Mouse (Mus musculus) frontal cortex, postnatal 14 days (tissue): Measurements from ENCODE around the gene Smoc1.

Experiments used
- DNase-seq, 2 experiments: peaks; one replicate each; pipeline ENCODE4 v3.0.0; 2022; ENCODE audit warnings: low spot score in 2 of 2

Smoc1 gene

DNA sequence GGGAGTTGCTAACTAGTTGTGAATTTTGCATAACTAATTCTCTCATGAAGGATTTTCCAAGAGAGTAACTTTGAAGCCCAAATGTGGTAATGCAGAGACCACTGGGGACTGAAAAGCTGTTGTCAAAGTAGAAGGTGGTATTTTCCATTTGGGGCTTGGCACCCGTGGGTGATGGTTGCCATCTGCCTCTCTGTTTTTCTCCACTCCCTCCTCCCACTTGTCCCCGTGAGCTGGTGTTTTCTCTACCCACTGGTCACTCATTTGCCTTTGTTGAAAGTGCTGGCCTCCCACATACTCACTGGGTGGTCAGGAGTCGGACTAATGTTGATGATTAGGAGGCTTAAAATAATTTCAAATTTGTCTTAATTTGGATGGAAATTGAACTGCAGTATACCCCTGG, 104.1 kb downstream of the Smoc1 start:
- DNase-seq, result no peak

DNA sequence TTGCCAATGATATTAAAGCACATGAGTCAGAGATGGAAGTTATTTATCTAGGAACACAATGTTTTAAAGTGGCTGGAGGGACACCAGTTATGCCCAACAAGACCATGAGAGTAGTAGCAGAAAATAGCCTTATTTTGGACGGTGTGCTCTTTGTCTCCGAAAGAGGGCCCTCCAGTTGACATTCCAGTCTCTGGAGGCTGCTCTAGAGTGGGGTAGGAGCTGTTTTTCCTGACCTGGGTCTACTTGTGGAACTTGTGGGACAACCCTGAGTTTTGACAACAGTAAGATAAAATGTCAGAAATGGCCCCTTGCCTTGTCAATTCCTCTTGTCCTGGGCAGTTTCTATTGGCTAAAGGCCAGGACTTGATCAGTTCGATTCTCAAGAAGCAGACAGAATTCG, 104.5 kb downstream of the Smoc1 start:
- DNase-seq, result no peak

DNA sequence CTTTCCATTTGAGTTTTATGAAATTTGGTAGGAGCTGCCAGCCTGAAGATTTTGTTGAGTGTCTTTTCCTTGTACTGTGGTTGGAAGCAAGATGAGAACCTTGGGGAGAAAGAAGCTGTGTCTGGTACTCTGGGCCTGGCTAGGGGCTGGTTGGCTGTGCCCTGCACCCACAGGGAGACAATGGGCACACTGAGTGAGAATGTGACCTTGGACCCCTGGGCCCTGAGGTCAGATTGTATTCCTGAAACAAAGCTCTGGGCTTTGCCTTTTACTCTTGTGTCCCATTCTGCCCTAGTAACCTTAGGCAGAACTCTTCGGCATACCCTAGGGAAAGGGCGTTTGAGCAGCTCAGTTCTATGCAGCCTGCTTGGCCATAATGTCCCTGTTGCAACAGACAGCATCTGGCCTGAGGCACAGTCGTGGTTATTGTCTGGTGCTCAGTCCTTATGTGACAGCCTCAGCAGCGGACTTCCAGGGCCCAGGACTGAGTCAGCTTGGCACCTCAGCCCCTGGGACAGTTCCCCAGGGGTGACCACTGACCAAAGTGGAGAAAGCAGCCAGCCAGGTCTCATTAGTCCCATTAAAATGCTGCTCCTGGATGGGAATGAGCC, 106.6 kb downstream of the Smoc1 start:
- DNase-seq, result no peak

DNA sequence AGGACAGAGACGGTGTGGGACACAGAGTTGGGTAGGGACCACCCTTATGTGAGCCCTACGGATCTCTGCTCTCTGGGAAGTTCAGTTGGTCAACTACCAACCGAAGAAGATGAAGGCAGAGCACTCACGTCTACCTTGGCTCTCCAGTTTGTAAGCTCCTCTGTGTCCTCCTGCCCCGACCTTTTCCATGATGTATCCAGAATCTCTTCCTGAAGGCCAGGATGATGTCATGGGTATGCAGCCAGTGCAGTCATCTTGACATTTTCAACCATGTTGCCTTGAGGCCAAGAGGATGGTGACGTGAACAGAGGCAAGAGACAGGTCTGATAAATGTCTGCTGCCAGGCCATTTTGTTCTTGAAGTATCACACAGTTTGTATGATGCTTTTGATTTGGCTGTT, 111.6 kb downstream of the Smoc1 start:
- DNase-seq, result no peak

DNA sequence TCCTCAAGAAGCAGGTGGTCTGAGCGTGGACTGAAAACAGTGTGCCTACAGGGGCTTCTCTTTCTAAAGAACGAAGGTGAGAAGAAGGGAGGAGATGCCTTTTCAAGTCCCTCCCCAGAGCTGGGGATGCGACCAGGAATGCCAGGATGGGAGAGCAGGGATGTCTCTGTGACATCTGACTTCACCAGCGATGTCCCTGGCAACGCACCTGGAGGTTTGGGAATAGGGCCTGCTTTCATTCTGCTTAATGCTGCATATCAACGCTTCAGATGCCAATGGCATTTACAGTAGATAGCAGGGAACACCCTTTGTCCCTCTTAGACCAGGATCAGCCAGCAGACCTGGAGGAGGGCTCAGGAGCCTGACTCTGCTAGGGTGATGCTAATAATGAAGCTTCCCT, 112.9 kb downstream of the Smoc1 start:
- no peak for DNase-seq

DNA sequence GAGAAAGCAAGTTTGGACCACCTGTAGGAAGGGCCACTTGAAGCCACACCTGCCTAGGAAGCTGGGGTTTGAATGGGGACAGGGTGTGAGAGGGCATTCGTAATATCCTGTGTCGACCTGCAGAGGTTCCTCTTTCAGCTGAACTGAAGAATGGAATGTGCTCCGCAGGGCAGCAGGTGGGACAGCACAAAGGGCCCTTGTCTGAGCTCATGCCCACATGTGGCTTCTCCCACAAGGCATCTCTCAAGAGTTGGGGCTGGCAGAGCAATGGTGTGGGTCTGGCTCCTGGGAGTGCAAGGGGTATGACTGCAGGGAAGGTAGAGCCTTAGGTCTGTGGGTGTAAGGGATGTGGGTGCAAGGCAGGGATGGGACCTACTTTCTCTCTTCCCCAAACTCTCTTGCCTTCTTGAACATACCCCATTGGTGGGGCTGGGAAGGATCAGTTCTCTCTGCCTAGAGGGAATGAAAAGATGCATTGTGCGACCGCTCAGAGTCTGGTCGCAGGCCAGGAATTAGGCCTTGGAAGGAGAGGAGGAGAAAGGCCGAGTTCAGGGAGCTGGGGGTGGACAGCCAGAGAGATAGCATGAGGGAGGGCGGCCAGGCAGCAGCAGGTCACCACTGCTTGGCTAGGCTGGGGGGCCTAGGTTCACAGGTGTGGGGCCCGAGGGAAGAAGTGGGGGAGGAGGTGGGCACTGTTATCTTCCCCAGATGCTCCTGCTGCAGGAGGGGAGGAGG, 114.2 kb downstream of the Smoc1 start:
- DNase-seq, result peak in 1 of 2 experiments; percentile 28

DNA sequence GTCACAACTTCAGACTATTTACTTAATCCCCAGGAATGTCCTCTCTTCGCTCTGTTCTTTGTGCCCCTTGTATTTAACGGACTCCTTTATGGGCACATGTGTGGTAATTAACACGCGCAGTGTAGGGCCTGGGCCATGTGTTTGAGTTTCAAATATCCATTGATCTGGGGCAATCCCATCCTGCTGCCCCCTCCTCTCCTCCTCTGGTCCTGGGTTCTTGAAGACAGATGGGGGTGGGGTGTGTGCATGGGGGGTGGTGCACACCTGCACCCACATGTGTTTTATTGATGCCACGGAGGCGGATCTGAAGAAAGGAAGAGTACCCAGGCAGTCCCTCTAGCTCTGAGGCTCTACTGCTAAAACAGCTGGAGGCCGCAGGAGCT, 114.7 kb downstream of the Smoc1 start:
- no peak for DNase-seq

DNA sequence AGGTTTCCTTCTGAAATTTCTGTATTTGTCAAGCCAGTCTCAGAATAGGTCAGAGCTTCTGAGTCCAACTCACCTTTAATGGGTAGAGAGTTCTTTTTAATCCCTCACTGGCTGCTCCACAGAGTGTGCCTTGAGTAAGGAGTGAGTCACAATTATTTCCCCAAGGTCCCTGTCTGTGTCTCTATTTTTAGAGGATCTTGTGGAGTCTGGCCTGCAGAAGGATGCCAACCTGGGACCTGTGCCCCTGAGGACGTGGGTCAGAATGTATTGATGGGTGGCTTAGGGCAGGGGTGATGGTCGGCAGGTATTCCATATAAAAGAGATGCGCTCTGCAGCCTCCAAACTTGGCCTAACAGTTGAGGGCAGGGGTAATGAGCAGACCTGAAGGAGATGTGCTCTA, 115.6 kb downstream of the Smoc1 start:
- DNase-seq, result no peak

DNA sequence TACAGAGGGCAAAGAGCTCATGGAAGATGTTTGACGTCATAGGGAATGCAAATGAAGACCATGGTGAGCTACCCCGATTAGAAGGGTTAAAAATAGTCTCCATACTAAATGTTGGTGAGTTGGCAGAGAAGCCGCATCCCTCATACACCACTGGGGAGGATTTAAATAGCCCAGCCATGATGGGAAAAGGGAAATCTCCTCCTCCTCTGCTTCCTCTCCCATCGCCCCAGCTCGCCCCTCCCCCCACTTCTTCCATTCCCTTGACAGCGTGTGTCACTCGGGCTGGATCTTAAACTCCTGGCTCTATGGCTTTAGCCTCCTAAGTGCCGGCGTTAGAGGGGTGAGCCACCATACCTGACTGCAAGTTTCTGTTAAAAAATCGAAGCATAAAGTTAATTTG, 117.6 kb downstream of the Smoc1 start:
- DNase-seq, result no peak

DNA sequence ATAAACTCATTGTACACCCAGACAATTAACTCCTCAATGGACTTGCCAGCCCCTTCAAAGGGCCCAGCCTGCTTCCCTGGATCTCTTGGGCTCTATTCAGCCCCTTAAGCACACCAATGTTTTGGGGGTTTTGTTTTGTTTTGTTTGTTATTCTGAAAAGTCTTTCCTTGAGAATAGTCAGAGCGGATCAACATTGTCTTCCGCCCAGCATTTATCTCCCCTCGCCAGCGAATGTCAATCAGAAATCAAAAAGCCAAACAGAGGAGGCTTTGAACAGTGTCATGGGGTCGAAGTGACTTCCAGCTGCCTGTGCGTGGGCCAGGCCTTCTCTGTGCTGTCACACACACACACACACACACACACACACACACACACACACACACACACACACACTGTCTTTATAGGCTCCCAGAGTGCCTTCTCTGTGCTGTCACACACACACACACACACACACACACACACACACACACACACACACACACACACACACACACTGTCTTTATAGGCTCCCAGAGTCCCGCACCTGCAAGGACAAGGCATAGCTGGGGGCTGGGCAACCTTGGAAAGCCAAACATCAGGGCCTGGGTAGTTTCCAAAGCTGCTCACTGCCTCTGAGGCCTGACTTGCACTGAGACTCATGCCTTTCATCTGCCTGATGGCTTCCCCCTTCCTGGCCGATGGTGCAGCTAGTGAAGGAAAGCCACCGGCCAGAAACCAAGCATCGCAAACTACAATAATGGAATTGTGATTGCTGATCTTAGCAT, 120.0 kb downstream of the Smoc1 start:
- no peak for DNase-seq

DNA sequence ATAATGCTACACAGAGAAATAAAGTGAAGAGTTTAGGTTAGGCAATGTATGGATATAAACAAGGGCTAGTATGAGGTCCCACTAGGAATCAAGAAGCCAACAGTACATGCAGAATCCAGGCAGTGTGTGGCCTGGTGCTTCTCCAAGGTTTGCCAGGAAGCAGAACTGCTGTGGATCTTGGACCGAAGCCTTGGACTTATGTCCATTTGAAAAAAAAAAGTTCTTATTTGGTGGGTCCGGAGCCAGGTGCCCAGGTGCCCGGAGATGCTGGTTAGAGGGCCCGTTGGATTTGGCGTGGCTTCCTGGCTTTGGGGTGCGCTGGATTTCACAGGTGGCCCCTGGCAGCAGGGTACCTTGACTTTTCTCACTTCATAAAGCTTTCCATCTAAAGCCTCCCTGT, 121.3 kb downstream of the Smoc1 start:
- no peak for DNase-seq

DNA sequence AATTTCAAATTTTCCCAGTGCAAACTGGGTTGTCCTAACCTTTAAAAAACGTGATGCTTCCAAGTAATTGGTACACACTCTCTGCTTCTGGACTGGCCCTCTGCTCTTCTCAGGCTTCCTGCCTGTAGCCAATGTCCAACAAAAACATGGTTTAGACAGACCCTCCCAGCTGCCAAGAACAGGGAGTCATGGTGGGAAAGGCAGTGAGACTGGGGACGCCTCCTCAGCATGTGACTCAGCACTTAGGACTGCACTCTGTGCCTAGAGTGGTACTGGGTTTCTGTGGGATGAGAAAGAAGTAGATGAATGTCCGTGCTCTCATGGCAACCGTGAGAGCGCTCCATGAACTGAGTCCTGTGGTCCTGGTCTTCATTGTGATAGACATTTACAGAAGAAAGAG, 124.3 kb downstream of the Smoc1 start:
- no peak for DNase-seq

DNA sequence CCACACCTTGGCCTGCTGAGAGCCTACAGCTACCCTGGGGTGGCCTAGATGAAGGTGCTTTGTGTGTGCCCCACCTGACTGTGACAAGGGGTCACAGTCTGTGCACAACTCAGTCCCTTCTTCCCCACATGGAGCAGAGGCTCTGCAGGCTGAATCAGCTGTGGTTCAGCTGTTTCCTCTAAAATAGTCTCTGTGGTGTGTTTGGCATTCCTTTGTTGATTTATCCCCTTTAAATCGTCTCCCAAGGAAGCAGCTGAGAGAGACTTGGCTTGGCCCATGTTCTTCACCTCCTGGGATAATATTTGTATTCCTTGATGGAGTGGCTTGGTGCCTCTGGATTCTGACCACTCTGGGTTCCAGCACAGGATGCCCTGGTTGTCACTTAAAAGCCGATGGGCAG, 125.5 kb downstream of the Smoc1 start:
- DNase-seq, result no peak

DNA sequence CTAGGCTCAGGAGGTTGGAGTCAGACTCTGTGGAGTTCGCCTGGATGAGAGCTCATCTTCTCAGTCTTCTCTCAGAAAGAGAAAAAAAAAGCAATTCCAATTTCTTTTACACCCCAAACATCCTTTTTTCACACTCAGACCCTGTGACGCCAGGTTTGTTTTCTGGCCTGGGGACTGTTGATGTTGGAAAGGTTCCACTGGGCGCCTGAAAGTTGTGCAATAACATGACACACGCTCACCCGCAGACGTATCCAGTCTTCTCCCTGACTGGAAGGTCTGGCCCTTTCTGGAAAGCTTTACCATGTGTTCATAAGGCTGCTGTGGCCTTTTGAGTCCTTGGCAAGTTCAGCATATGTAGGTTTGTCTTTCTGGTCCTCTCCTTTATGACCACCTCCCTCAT, 129.1 kb downstream of the Smoc1 start:
- DNase-seq, result no peak

DNA sequence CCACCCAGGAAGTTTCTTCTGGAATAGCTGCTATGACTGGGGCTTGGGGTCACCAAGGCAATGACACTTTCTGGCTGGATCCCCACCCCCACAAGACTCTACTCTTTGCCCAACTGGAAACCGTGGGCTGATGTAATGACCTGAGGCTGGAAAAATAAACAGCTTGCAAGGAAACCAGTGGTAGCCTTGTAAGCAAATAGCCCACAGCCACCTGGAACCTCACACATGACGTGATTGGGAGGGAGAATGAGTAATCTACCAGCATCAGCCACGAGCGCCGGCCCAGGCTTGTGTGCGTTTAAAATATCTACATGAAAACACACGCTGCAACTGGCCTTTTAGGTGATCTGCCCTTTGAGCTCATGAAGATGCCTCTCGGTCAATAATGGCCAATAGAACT, 130.2 kb downstream of the Smoc1 start:
- no peak for DNase-seq

DNA sequence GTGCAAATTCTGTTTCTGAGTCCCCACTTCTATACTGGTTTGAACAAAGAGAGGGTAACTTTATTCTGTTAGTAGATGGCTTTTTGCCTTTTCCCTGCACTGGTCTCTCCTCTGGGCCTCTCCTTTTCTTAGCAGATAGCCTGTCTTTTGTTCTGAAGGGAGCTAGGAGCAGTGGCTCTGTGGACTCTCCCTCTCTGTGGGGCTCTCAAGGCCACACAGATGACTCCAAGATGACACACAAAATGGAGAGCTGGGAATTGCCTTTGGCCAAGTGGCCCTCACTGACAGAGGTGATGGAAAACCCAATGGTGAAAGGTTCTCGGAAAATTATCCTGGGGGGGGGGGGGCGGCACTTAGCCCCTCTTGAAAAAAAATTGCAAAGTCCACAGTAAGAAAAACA, 133.3 kb downstream of the Smoc1 start:
- no peak for DNase-seq

DNA sequence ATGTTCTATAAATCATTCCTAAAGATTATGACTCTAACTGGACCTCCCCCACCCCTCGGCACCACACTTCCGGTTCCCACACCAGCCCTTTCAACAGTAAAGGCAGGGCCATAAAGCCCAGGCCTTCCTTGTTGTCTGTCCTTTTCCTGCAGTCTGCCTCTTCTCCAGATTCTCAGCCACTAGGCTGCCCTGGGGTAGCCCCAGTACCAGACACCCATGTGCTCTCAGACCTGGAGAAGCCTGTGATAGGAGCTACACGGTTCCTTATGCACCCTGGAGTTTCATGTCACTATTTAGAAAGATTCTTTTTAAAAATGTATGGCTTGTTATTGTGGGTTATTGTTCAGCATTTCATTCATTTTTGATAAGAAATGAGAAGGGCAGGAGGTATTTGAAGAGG, 133.8 kb downstream of the Smoc1 start:
- no peak for DNase-seq

DNA sequence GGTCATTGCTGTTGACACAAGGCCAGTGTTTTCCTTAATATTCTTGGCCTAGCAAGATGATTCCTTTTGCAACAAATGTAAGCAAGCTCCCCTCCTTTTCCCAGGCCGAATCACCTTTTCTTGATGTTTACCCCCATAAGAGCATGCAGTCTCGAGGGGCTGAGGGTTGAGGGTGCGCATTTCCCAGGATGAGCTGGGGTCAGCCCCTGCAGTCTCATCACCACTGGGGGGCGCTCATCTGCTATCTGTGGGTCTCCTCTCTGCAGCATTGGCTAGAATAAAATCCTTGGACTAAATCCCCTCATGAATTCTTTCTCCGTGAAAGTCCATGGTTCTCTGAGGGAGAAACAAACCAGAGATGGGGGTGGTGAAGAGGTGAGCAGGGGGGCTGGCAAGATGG, 134.2 kb downstream of the Smoc1 start:
- DNase-seq, result no peak

DNA sequence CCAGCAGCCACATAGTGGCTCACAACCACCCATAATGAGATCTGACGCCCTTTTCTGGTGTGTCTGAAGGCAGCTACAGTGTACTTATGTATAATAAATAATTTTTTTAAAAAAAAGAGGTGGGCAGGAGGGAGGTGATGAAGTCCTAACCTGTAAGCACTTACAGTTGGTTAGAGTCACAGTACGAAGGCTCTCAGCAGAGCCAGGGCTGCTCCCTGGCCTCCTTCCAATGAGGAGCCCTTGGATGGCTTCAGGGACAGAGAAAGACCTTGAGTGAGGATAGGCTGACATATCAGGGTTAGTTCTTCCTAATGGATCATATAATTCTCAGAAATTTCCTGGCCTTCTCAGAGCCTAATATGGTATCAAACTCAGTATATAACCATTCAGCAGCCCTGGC, 134.7 kb downstream of the Smoc1 start:
- DNase-seq, result no peak

DNA sequence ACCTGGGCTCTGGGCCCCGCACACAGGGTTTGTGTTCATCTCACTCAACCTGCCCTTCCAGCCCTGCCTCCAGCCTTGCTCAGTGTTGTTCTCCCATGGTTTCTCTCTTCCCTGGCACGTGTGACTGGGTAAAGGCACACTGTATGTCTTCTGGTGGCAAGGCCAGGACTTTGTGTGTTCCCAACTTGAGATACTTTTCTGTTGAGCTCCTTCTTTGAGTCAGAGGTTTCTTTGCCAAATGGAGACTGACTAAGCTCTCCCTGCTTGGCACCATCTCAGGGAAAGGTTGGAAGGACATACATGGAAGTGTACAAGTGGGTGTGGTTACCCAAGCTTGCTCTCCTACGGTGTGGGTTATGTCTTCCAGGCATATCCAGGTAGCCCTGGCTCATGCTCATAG, 136.5 kb downstream of the Smoc1 start:
- no peak for DNase-seq

DNA sequence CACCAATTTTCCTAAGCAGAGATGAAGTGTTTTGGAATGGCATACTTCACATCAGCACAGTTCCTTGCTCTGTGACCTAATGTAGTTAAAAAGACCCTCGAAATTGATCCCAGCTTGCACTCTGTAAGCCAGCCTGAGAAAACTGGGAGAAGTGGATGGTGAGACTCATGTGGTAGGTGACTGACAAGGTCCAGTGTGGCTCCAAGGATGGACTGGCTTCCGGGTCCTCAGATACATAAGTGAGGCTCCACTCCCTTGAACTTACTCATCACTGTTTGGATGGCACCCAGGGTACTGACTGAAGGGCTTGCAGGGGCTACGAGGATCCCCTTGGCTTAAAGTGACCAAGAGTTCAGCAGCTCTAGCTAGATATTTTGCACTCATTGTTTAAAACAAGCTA, 137.0 kb downstream of the Smoc1 start:
- no peak for DNase-seq

DNA sequence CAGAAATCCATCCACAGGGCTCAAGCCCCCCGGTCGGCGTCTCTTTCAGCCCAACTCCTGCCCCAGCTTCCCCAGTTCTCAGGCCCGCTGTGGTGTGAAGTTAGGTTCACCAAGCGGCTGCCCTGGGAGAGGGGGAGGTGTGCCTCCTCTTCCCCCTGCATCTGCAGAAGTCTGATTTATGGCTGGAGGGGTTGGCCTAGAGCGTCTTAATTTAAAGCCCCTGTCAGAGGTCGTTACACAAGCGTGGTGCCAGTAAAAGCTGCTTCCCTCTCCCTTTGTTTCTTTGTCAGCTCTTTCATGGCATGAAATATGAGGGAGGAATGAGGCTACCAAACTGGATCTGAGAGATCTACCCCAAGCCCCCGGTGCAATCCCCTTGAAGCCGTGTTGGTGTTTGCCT, 139.5 kb downstream of the Smoc1 start:
- DNase-seq, result no peak

DNA sequence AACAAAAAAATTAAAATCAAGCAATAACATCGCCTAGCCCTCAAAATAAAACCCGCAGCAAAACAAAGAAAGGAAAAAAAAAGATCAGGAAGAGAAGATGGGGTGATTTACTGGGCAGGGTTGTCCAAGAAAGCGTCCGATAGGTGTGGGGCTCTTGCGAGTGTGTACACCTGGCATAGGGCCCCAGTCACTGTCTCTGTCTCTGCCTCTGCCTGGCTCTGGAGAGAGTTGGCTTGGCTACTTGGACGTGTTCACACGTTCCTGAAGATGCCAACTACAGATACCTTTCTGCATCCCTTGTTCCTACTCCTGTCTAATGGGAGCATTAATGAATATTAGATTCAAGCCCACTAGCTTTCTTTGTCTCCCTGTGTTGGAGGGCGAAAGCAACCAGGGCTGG, 140.0 kb downstream of the Smoc1 start:
- DNase-seq, result no peak
